Mouse (Mus musculus): Measurements from ENCODE around the gene Lrrc51.
"Not testable (repeated sequence)": the region's sequence is repeated elsewhere in the genome, so short reads cannot be mapped to it uniquely, and the experiment has no call there.

Gene Lrrc51

GRCm38 (mm10) chr7:101937569-101937968, 3.9 kb upstream of the Lrrc51 start:
- no peak for DNase-seq (ENCODE audit: low spot score)

- DNase-seq (ENCODE audit: low spot score), result no peak
Measured at GRCm38 (mm10) chr7:101936996-101937395, 3.3 kb upstream of the Lrrc51 start.

GRCm38 (mm10) chr7:101935957-101936356, 2.3 kb upstream of the Lrrc51 start:
- no peak for DNase-seq (ENCODE audit: low spot score)

GRCm38 (mm10) chr7:101933300-101933699, 395 bp downstream of the Lrrc51 start:
- DNase-seq (ENCODE audit: low spot score), result peak; percentile 56

- DNase-seq (ENCODE audit: low spot score), result no peak
Measured at GRCm38 (mm10) chr7:101932551-101932950, 1.1 kb downstream of the Lrrc51 start.

GRCm38 (mm10) chr7:101928093-101928492, 5.6 kb downstream of the Lrrc51 start:
- no peak for DNase-seq (ENCODE audit: low spot score)

GRCm38 (mm10) chr7:101925892-101926291, 7.8 kb downstream of the Lrrc51 start:
- DNase-seq (ENCODE audit: low spot score), result not testable (repeated sequence)

GRCm38 (mm10) chr7:101918071-101918470, 15.6 kb downstream of the Lrrc51 start:
- peak; percentile 88 for DNase-seq (ENCODE audit: low spot score)

GRCm38 (mm10) chr7:101911982-101912381, 21.7 kb downstream of the Lrrc51 start:
- DNase-seq (ENCODE audit: low spot score), result peak; percentile 24

GRCm38 (mm10) chr7:101910138-101910537, 23.6 kb downstream of the Lrrc51 start:
- DNase-seq (ENCODE audit: low spot score), result no peak

GRCm38 (mm10) chr7:101908367-101908766, 25.3 kb downstream of the Lrrc51 start:
- DNase-seq (ENCODE audit: low spot score), result no peak

GRCm38 (mm10) chr7:101906696-101907095, 27.0 kb downstream of the Lrrc51 start:
- no peak for DNase-seq (ENCODE audit: low spot score)

GRCm38 (mm10) chr7:101906287-101906681, 27.4 kb downstream of the Lrrc51 start, which contains the start of gene Tomt:
Gene Tomt (minus strand): TSS chr7:101906359.
- no peak for DNase-seq (ENCODE audit: low spot score)

- DNase-seq (ENCODE audit: low spot score), result peak; percentile 100
Measured at GRCm38 (mm10) chr7:101905561-101906286, 28.0 kb downstream of the Lrrc51 start, which contains the start of gene Lamtor1. Gene Lamtor1 (plus strand): TSS chr7:101905904.

- DNase-seq (ENCODE audit: low spot score), result no peak
Measured at GRCm38 (mm10) chr7:101902846-101903245, 30.8 kb downstream of the Lrrc51 start.

- no peak for DNase-seq (ENCODE audit: low spot score)
Measured at GRCm38 (mm10) chr7:101901969-101902368, 31.7 kb downstream of the Lrrc51 start.

GRCm38 (mm10) chr7:101900331-101901097, 33.2 kb downstream of the Lrrc51 start:
- DNase-seq (ENCODE audit: low spot score), result no peak

GRCm38 (mm10) chr7:101896104-101897066, 37.3 kb downstream of the Lrrc51 start:
- DNase-seq (ENCODE audit: low spot score), result peak; percentile 100

- DNase-seq (ENCODE audit: low spot score), result no peak
Measured at GRCm38 (mm10) chr7:101895695-101896094, 38.0 kb downstream of the Lrrc51 start.

- DNase-seq (ENCODE audit: low spot score), result no peak
Measured at GRCm38 (mm10) chr7:101888460-101888859, 45.2 kb downstream of the Lrrc51 start.

- DNase-seq (ENCODE audit: low spot score), result no peak
Measured at GRCm38 (mm10) chr7:101886274-101886673, 47.4 kb downstream of the Lrrc51 start.

GRCm38 (mm10) chr7:101884160-101884559, 49.5 kb downstream of the Lrrc51 start:
- DNase-seq (ENCODE audit: low spot score), result no peak

Data from embryo, embryonic 10 days (tissue).